Mouse (Mus musculus): Measurements from ENCODE around the gene 9130008F23Rik.
A peak's percentile ranks its signal among the peaks of the same experiment; 100 is the strongest.

The 9130008F23Rik gene

GRCm38 (mm10) chr17:40879924-40880691 lies at the start of gene 9130008F23Rik:
9130008F23Rik (minus strand) TSS chr17:40880559.
- DNase-seq (ENCODE audit: low read depth), result peak; percentile 58

GRCm38 (mm10) chr17:40915499-40915898 lies 35.1 kb upstream of the 9130008F23Rik start:
- DNase-seq (ENCODE audit: low read depth), result no peak

- DNase-seq (ENCODE audit: low read depth), result no peak
Measured at GRCm38 (mm10) chr17:40914250-40914649, 33.9 kb upstream of the 9130008F23Rik start, which contains the start of gene Glyatl3. Glyatl3 (minus strand) TSS chr17:40914350.

- no peak for DNase-seq (ENCODE audit: low read depth)
Measured at GRCm38 (mm10) chr17:40904721-40905154, 24.4 kb upstream of the 9130008F23Rik start.

- DNase-seq (ENCODE audit: low read depth), result no peak
Measured at GRCm38 (mm10) chr17:40904056-40904597, 23.8 kb upstream of the 9130008F23Rik start.

- DNase-seq (ENCODE audit: low read depth), result no peak
Measured at GRCm38 (mm10) chr17:40903345-40903744, 23.0 kb upstream of the 9130008F23Rik start.

- no peak for DNase-seq (ENCODE audit: low read depth)
Measured at GRCm38 (mm10) chr17:40899783-40900363, 19.5 kb upstream of the 9130008F23Rik start.

GRCm38 (mm10) chr17:40896863-40897262 lies 16.5 kb upstream of the 9130008F23Rik start:
- DNase-seq (ENCODE audit: low read depth), result peak; percentile 46

GRCm38 (mm10) chr17:40887849-40888536 lies 7.6 kb upstream of the 9130008F23Rik start:
- DNase-seq (ENCODE audit: low read depth), result no peak

GRCm38 (mm10) chr17:40885155-40885554 lies 4.8 kb upstream of the 9130008F23Rik start:
- DNase-seq (ENCODE audit: low read depth), result no peak

- no peak for DNase-seq (ENCODE audit: low read depth)
Measured at GRCm38 (mm10) chr17:40882172-40882571, 1.8 kb upstream of the 9130008F23Rik start.

- DNase-seq (ENCODE audit: low read depth), result no peak
Measured at GRCm38 (mm10) chr17:40879528-40879923, 833 bp downstream of the 9130008F23Rik start.

GRCm38 (mm10) chr17:40877741-40878140 lies 2.6 kb downstream of the 9130008F23Rik start:
- DNase-seq (ENCODE audit: low read depth), result no peak

GRCm38 (mm10) chr17:40875568-40875967 lies 4.8 kb downstream of the 9130008F23Rik start:
- DNase-seq (ENCODE audit: low read depth), result no peak

- no peak for DNase-seq (ENCODE audit: low read depth)
Measured at GRCm38 (mm10) chr17:40874701-40875100, 5.7 kb downstream of the 9130008F23Rik start.

GRCm38 (mm10) chr17:40873582-40874011 lies 6.8 kb downstream of the 9130008F23Rik start:
- DNase-seq (ENCODE audit: low read depth), result no peak

GRCm38 (mm10) chr17:40872626-40873025 lies 7.7 kb downstream of the 9130008F23Rik start:
- no peak for DNase-seq (ENCODE audit: low read depth)

GRCm38 (mm10) chr17:40868952-40869747 lies 11.2 kb downstream of the 9130008F23Rik start:
- no peak for DNase-seq (ENCODE audit: low read depth)

- no peak for DNase-seq (ENCODE audit: low read depth)
Measured at GRCm38 (mm10) chr17:40855065-40855464, 25.3 kb downstream of the 9130008F23Rik start.

GRCm38 (mm10) chr17:40837308-40837707 lies 43.1 kb downstream of the 9130008F23Rik start:
- no peak for DNase-seq (ENCODE audit: low read depth)

- no peak for DNase-seq (ENCODE audit: low read depth)
Measured at GRCm38 (mm10) chr17:40831870-40832269, 48.5 kb downstream of the 9130008F23Rik start.
